In genomic region chr9:16994169-16994568, GRCm38 (mm10) we compare ENCODE assay signal across 10 mouse cellular contexts.
DNase-seq lines count a peak whose midpoint lies in the region; ATAC-seq and TF ChIP-seq lines count a peak whose summit lies in the region.
"Had no signal": no experiment of that assay in that cellular context is flagged by ENCODE, and none has a peak within 500 bp of the region (broad histone marks: within the 10 kb centered on the region; RNA-seq: fewer than 3 reads in every experiment).

No protein-coding gene starts in this region.

- no peak overlapping the region for H3K27ac ChIP-seq in hindbrain, postnatal 0 days
- H3K27ac ChIP-seq in hindbrain, embryonic 12.5 days = no peak overlapping the region
- H3K27ac ChIP-seq: intestine, embryonic 15.5 days; midbrain, embryonic 10.5 days had no signal

- no peaks in the 10 kb centered on the region for H3K36me3 ChIP-seq in hindbrain, postnatal 0 days (ENCODE audit: insufficient read depth, low read length)
- no peaks in the 10 kb centered on the region for H3K36me3 ChIP-seq in hindbrain, embryonic 12.5 days
- H3K36me3 ChIP-seq: intestine, embryonic 15.5 days; midbrain, embryonic 10.5 days had no signal

- ATAC-seq in hindbrain, postnatal 0 days = no peak
- ATAC-seq in hindbrain, embryonic 12.5 days (ENCODE audit: low FRiP score) = no peak
- ATAC-seq: intestine, embryonic 15.5 days had no signal

- TF ChIP-seq CTCF in hindbrain, postnatal 0 days (IDR thresholded peaks at IDR 0.05; ENCODE audit: low read depth) = no peak

- WGBS in hindbrain, postnatal 0 days = 54% methylated on average over 2 of the region's 2 CpGs
- 68% methylated on average over 2 of the region's 2 CpGs for WGBS in hindbrain, embryonic 12.5 days

- H3K4me2 ChIP-seq in hindbrain, postnatal 0 days (ENCODE audit: low read depth, low read length) = no peak overlapping the region
- no peak overlapping the region for H3K4me2 ChIP-seq in hindbrain, embryonic 12.5 days (replicated peaks)
- H3K4me2 ChIP-seq: intestine, embryonic 15.5 days had no signal

- DNase-seq in hindbrain, postnatal 0 days (ENCODE audit: low spot score) = peak; percentile 16
- DNase-seq in ovary, postnatal 14 days (ENCODE audit: low spot score) = peak; percentile 5
- no peak for DNase-seq in ovary, postnatal 10 days (ENCODE audit: low spot score)
- peak; percentile 71 to 75 for DNase-seq in heart, postnatal 10 days
- peak; percentile 6 to 33 for DNase-seq in layer of hippocampus, postnatal 25 days (ENCODE audit: extremely low spot score in 1 of 2, low spot score in 1 of 2)
- DNase-seq in neural tube, embryonic 10.5 days (ENCODE audit: extremely low spot score, low spot score) = no peak
- DNase-seq in cerebellum, postnatal 36 days = no peak

- H3K4me1 ChIP-seq in hindbrain, postnatal 0 days (ENCODE audit: insufficient read depth, low read length) = no peaks in the 10 kb centered on the region
- no peaks in the 10 kb centered on the region for H3K4me1 ChIP-seq in hindbrain, embryonic 12.5 days
- H3K4me1 ChIP-seq: intestine, embryonic 15.5 days; midbrain, embryonic 10.5 days had no signal

- no peaks in the 10 kb centered on the region for H3K9me3 ChIP-seq in hindbrain, postnatal 0 days (ENCODE audit: low read length)
- H3K9me3 ChIP-seq in hindbrain, embryonic 12.5 days (replicated peaks) = no peaks in the 10 kb centered on the region
- H3K9me3 ChIP-seq: intestine, embryonic 15.5 days; midbrain, embryonic 10.5 days had no signal

- H3K27me3 ChIP-seq in hindbrain, postnatal 0 days (ENCODE audit: insufficient read depth, low read length) = no peaks in the 10 kb centered on the region
- no peaks in the 10 kb centered on the region for H3K27me3 ChIP-seq in hindbrain, embryonic 12.5 days
- H3K27me3 ChIP-seq: intestine, embryonic 15.5 days had no signal

- H3K4me3 ChIP-seq in hindbrain, postnatal 0 days (ENCODE audit: low read length) = no peak overlapping the region
- H3K4me3 ChIP-seq in hindbrain, embryonic 12.5 days = no peak overlapping the region
- H3K4me3 ChIP-seq: intestine, embryonic 15.5 days; midbrain, embryonic 10.5 days had no signal

- intact Hi-C loops in heart, postnatal 10 days (cut with DNase I) = no loop called here

- no peak overlapping the region for H3K9ac ChIP-seq in hindbrain, postnatal 0 days (replicated peaks; ENCODE audit: low read length)
- no peak overlapping the region for H3K9ac ChIP-seq in hindbrain, embryonic 12.5 days
- H3K9ac ChIP-seq: intestine, embryonic 15.5 days had no signal

Comparison
In these comparisons a context has a peak if more than half of its experiments do, and no peak if none do; other contexts are left out.
1. DNase-seq: peak in hindbrain, postnatal 0 days (single experiment), ovary, postnatal 14 days (single experiment), heart, postnatal 10 days (2 of 2) and layer of hippocampus, postnatal 25 days (2 of 2); none in ovary, postnatal 10 days (single experiment), neural tube, embryonic 10.5 days (single experiment) and cerebellum, postnatal 36 days (0 of 2).